Mouse (Mus musculus): ENCODE measurements around the gene Col23a1.

The Col23a1 gene

GRCm38 (mm10) chr11:51289564-51290041 lies at the start of gene Col23a1:
Gene Col23a1 (plus strand): TSS chr11:51289920.
- DNase-seq (ENCODE audit: low spot score): peak; percentile 63

GRCm38 (mm10) chr11:51242897-51243296 lies 46.8 kb upstream of the Col23a1 start:
- no peak for DNase-seq (ENCODE audit: low spot score)

- DNase-seq (ENCODE audit: low spot score): no peak
These were observed 32.7 kb upstream of the Col23a1 start for GRCm38 (mm10) chr11:51257006-51257405.

GRCm38 (mm10) chr11:51261680-51262219 lies 28.0 kb upstream of the Col23a1 start, which contains the start of gene Clk4:
Gene Clk4 (plus strand): TSS chr11:51261730.
- DNase-seq (ENCODE audit: low spot score): no peak

- DNase-seq (ENCODE audit: low spot score): peak; percentile 97
These were observed 27.1 kb upstream of the Col23a1 start, which contains the start of gene BC049762 for GRCm38 (mm10) chr11:51262342-51263285. Gene BC049762 (minus strand): TSS chr11:51263046.

GRCm38 (mm10) chr11:51263286-51263831 lies 26.4 kb upstream of the Col23a1 start:
- DNase-seq (ENCODE audit: low spot score): peak; percentile 21

- DNase-seq (ENCODE audit: low spot score): no peak
These were observed 25.4 kb upstream of the Col23a1 start for GRCm38 (mm10) chr11:51264352-51264751.

DNA sequence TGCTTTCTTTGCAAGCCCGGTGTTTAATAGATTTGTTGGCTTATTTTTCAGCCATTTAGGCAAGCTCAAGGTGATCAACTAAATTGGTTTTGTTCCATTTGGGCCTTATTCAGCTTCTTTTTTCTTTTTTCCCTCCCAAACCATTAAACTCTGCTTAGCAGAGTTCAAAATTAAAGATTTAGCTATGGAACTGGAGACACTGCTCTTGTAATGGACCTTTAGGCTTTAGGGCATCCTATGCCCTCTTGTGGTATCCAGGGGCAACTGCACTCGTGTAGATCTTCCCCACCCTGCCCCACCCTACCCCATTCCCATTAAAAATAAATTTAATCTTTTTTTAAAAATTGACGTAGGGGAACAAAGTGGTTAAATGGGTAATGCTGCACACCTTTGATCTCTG lies 24.4 kb upstream of the Col23a1 start:
- DNase-seq (ENCODE audit: low spot score): no peak

DNA sequence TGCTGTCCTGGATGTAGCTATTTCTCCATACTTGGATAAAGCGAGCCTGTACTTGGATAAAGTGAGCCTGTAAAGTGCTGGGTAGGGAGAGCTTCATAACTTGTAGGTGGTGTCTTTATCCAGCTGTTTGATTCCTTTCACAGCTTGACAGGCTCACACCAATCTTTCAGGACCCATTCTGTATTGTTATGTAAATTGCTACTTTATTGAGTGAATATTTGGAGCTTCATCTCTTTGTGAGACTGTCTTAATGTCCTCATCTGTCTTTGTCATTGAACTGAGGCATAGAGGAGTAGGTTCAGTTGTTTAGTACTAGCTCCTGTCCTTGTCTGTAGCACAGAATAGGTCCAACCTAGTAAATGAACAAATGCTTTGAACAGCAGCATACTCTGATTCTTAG lies 15.3 kb upstream of the Col23a1 start:
- no peak for DNase-seq (ENCODE audit: low spot score)

GRCm38 (mm10) chr11:51290066-51290955 lies 591 bp downstream of the Col23a1 start:
- DNase-seq (ENCODE audit: low spot score): peak; percentile 19

DNA sequence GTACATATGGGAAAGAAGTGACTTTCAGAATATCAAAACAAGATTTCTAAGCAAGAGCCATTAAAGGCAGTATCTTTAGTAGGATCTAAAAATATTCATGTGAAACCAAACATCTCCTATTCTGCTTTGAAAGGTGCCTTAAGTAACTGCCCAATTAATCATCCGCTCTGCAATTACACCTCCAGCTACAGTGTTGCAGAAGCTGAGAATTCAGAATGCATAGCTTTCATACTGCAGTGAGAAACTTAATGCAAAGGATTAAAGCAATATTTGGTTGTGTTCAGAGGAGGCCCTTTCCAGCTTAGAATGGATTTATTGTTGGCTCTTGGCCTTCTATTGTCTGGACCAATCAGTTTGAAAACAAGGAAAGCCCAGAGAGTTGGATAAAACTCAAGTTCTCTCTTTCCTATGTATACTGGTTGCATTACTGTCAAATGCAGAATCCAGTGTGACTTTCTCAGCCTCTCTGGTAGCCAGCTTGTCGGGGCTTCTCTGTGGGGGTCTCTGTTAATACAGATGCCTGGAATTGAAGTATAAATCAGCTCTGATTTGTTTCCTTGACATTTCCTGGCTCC lies 4.3 kb downstream of the Col23a1 start:
- no peak for DNase-seq (ENCODE audit: low spot score)

- DNase-seq (ENCODE audit: low spot score): no peak
These were observed 6.0 kb downstream of the Col23a1 start for GRCm38 (mm10) chr11:51295742-51296141.

DNA sequence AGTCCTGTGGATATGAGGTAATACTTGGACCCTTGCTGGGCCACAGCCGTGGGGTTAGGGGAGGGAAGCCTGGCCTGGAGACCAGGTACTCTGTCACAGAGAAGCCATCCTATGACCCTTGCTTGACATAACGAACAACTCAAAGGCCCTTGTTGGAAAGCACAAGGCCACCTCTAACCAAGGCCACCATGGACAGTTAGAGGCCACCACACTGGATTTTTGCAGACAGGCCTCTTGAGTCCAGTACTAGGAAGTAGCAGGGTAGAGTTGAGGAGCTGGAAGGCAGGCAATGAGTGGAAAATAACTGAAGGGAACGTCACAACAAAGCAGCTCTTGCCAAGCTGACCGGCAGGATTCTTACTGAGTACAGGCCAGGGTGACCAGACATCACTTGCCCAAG lies 9.0 kb downstream of the Col23a1 start:
- DNase-seq (ENCODE audit: low spot score): no peak

GRCm38 (mm10) chr11:51302396-51302795 lies 12.7 kb downstream of the Col23a1 start:
- no peak for DNase-seq (ENCODE audit: low spot score)

DNA sequence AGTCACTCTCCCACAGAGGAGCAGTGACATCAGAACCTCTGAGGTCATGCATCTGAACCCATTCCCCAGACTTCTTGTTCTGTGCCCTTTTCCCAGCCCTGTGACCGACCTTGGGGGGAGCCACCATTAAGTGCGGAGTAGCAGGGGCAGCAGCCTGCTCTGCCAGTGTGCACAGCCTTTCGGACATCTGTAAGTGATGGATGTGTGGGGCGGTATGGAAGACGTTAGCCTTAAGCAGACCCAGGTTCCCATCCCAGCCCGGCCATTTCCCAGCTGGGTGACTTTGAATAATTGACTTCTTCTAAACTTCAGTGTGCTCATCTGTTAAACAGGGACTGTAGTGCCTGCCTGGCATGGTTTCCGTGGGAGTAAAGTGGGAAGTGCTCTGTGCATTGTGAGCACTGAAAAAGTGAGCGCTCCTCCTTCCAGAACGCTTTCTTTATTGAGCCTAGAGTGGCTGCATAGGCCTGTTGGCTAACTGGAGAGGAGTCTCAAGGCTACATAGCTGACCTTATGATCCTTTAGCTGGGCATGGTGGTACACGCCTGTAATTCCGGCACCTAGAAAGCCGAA lies 14.3 kb downstream of the Col23a1 start:
- no peak for DNase-seq (ENCODE audit: low spot score)

GRCm38 (mm10) chr11:51308306-51308705 lies 18.6 kb downstream of the Col23a1 start:
- no peak for DNase-seq (ENCODE audit: low spot score)

DNA sequence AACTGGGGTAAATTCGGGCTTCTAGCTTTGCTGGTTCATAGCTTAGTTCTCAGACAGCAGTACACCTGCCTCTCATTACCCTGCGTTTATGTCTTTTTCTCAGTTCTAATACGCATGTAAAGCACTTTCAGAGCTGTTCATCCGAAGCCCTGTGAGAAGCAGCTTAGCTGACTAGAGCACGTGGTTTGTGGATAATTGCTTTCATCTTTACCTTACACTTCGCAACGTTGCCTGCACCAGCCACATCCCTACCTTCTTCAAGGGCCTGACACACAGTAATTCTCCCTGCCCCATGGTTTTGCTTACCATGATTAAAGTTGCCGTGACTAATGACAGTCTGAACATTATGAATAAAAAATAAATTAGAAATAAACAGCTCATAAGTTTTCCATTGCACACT lies 22.1 kb downstream of the Col23a1 start:
- no peak for DNase-seq (ENCODE audit: low spot score)

DNA sequence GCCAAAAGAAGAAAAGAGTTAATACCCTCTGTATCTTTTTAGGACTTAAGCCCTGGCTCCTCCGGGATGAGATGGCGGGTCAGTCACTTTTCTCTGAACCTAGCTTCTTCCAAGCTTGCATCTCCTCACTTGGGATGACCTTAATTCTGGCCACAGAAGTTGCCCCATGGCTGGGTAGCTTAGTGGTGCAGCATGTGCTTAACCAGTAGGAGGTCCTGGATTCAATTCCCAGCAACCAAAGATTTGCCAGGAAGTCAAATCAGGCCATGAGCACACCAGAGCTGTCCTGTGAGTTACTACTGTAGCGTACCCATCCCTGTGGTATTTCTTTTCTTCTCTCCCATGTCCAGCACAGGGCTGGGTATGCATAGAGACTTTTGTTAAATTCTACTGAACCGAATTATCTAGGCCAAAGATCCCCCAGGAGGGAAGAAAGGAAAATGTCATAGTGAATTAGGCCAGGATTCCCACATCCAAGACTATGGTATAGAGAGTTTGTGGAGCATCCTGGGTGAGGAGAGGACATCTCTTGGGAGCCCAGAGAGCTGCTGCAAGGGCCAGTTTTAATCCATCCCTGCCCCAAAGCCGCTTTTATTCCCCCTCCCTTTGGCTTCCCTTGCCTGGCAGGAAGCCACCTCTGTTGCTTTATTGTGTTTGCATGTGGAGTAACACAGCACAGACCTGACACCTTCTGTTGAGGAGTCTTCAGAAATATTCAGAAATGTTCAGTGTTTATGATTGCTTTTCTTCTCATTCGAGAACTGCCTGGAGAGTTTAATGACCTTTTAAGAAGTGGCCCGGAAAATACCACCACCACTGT lies 26.5 kb downstream of the Col23a1 start:
- no peak for DNase-seq (ENCODE audit: low spot score)

- no peak for DNase-seq (ENCODE audit: low spot score)
These were observed 30.9 kb downstream of the Col23a1 start for GRCm38 (mm10) chr11:51320609-51321008.

GRCm38 (mm10) chr11:51326908-51327307 lies 37.2 kb downstream of the Col23a1 start:
- DNase-seq (ENCODE audit: low spot score): no peak

Measured in ovary, adult 18-20 months (tissue).